Mouse (Mus musculus) liver, postnatal 0 days (tissue): Measurements from ENCODE around the gene Cntn5. TPM values are rescaled to one million over a fixed set of nuclear protein-coding genes. Genes with fewer than 3 reads are reported as not detected.

Source experiments
- ATAC-seq: fragments of 200-750 bp; cut with Nextera tagmentation; 2 replicates; pipeline ENCODE4 v1.8.0; 2017; ENCODE audit warnings: mild to moderate bottlenecking, moderate library complexity
- DNase-seq: peaks from one replicate; pipeline ENCODE4 v3.0.0-alpha.2; 2016
- H3K27ac ChIP-seq: fragments of 300-500 bp; sonication (generic); 2 replicates; pipeline ENCODE4 v1.5.1; 2014; ENCODE audit warnings: antibody characterized with exemption, moderate library complexity, mild to moderate bottlenecking, low read depth
- H3K27me3 ChIP-seq: fragments of 300-500 bp; sonication (generic); 2 replicates; pipeline ENCODE4 v1.6.1; 2014; ENCODE audit warnings: low read length, control low read depth, mixed read lengths; ENCODE audit not compliant: insufficient read depth
- H3K36me3 ChIP-seq: fragments of 300-500 bp; sonication (generic); replicated peaks from 2 replicates; pipeline ENCODE4 v1.6.1; 2014; ENCODE audit warnings: mild to moderate bottlenecking, control low read depth, low read length, moderate library complexity, mixed read lengths; ENCODE audit not compliant: insufficient read depth
- H3K4me1 ChIP-seq: fragments of 300-500 bp; sonication (generic); 2 replicates; pipeline ENCODE4 v1.6.1; 2014; ENCODE audit warnings: antibody characterized with exemption, mild to moderate bottlenecking, control low read depth; ENCODE audit not compliant: insufficient read depth
- H3K4me2 ChIP-seq: fragments of 300-500 bp; sonication (generic); 2 replicates; pipeline ENCODE4 v1.6.1; 2014; ENCODE audit warnings: low read depth, mild to moderate bottlenecking, low read length, moderate library complexity, mixed read lengths
- H3K4me3 ChIP-seq: fragments of 300-500 bp; sonication (generic); 2 replicates; pipeline ENCODE4 v1.5.1; 2014; ENCODE audit warnings: low read depth, low read length
- H3K9ac ChIP-seq: fragments of 300-500 bp; sonication (generic); replicated peaks from 2 replicates; pipeline ENCODE4 v1.6.1; 2014; ENCODE audit warnings: mild to moderate bottlenecking, moderate library complexity
- H3K9me3 ChIP-seq: fragments of 300-500 bp; sonication (generic); 2 replicates; pipeline ENCODE4 v1.6.1; 2016; ENCODE audit warnings: mild to moderate bottlenecking, control low read depth, low read length, mixed read lengths
- CTCF ChIP-seq: sonication (generic); IDR thresholded peaks from 2 replicates; pipeline ENCODE4 v1.5.1; 2016; ENCODE audit warnings: antibody characterized with exemption, low read depth
- EP300 ChIP-seq: IDR thresholded peaks from 2 replicates; pipeline ENCODE4 v1.6.1; 2016; ENCODE audit warnings: antibody characterized with exemption, low read depth, mild to moderate bottlenecking
- WGBS: fragments of 180-500 bp; shearing (Covaris S2); extraction: QIAGEN DNeasy Blood & Tissue Kit; methylation state at CpG from one replicate; pipeline ENCODE4 v1.1.7; 2014; ENCODE audit not compliant: insufficient replicate concordance; 5-methylcytosine and 5-hydroxymethylcytosine counted together
- polyA plus RNA-seq: library from polyadenylated mRNA; unstranded; fragments of >200 nt; fragmentation: Nextera tagmentation; extraction: Ambion mirVana; gene quantifications from 2 replicates; pipeline ENCODE4 v1.2.1, GENCODE M21; 2015

The Cntn5 gene
- polyA plus RNA-seq, 1 experiment from 2014 or later, result not detected

DNA sequence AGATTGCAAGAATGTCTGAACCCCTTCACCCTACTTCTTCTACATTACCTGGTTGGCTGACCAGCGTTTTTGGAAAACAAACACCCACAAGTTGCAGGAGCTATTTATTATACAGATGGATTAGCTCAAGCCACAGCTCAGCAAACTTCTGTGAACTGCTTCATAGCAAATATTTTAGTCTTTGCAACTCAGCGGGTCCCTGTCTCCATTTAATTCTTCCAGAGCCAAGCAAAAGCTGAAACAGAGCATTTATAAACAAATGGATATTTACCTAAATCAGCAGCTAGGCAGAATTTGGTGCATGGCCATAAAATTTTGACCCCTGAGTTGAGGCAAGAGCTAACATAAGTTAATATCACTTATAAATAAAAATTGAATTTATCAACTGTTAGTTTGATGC lies 921.4 kb downstream of the Cntn5 start:
- no peak for TF ChIP-seq CTCF
- no peak for TF ChIP-seq EP300
- DNase-seq (no peak), ATAC-seq (no peak)
- Histone ChIP-seq H3K4me1 (no peaks in the 10 kb centered on the region), H3K9ac (no peak overlapping the region), H3K4me3 (no peak overlapping the region), H3K27me3 (no peaks in the 10 kb centered on the region), H3K36me3 (no peaks in the 10 kb centered on the region), H3K9me3 (no peaks in the 10 kb centered on the region), H3K4me2 (no peak overlapping the region), H3K27ac (no peak overlapping the region)
- WGBS, result 60% methylated on average over 2 of the region's 2 CpGs

DNA sequence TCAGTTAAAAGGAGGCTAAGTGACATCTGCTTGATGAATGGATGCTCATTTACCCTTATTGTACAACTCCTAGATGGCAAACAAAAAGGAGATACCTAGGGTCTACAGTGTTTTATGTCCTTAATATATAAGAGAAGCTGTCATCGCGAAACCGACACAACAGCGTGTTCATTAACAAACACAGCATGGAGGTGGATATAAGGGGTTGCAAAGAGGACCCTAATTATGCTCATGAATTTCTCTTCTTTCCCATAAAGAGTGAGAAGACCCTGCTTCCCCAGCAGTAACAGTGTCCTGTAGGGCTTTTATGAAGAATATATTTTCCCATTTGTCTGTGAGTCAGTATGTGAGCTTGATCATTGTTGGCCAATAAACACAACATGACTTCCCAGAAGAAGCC lies 939.2 kb downstream of the Cntn5 start:
- Histone ChIP-seq H3K4me3 (no peak overlapping the region), H3K9ac (no peak overlapping the region), H3K4me1 (no peaks in the 10 kb centered on the region), H3K27me3 (no peaks in the 10 kb centered on the region), H3K36me3 (no peaks in the 10 kb centered on the region), H3K9me3 (no peaks in the 10 kb centered on the region), H3K4me2 (no peak overlapping the region), H3K27ac (no peak overlapping the region)
- 80% methylated on average over 4 of the region's 4 CpGs for WGBS
- TF ChIP-seq EP300 (no peak), CTCF (no peak)
- DNase-seq (no peak), ATAC-seq (no peak)

DNA sequence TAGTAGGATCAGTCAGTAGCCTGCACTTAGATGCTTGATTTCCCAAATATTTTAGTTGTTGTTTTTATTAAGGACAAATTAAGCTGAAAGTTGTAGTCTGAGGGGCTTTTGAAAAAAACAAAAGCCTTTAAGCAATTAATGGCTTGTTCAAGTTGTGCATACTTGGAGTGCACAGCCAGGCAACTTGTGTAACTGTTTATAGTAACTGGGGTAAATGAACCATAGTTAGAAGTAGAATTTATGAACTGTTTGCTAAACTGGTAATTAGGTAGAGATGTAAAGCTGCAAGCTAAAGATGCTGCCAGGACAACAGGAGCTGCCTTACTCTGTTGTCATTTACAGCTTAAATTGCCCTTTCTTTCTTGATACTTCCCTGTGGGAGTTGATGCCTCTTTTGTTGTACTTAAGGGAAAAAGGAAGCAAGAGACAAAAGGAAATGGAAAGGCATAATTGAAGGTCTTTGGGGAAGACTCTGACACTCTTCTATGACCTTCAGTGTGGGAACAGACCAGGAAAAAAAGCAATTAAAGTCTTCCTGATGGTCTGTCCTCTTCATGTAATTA lies 943.9 kb downstream of the Cntn5 start:
- no peak overlapping the region for H3K4me2 ChIP-seq
- no peaks in the 10 kb centered on the region for H3K36me3 ChIP-seq
- no peak for ATAC-seq
- no peak overlapping the region for H3K4me3 ChIP-seq
- no peak overlapping the region for H3K27ac ChIP-seq
- H3K4me1 ChIP-seq, result no peaks in the 10 kb centered on the region
- H3K9me3 ChIP-seq, result no peaks in the 10 kb centered on the region
- no peak for TF ChIP-seq CTCF
- no peak for TF ChIP-seq EP300
- H3K27me3 ChIP-seq, result no peaks in the 10 kb centered on the region
- no peak overlapping the region for H3K9ac ChIP-seq
- DNase-seq, result no peak

- no peak overlapping the region for H3K27ac ChIP-seq
- DNase-seq, result no peak
- 54% methylated on average over 3 of the region's 3 CpGs for WGBS
- no peak overlapping the region for H3K9ac ChIP-seq
- no peak overlapping the region for H3K4me2 ChIP-seq
- H3K9me3 ChIP-seq, result no peaks in the 10 kb centered on the region
- H3K36me3 ChIP-seq, result no peaks in the 10 kb centered on the region
- TF ChIP-seq EP300 (no peak), CTCF (no peak)
- H3K27me3 ChIP-seq, result no peaks in the 10 kb centered on the region
- H3K4me1 ChIP-seq, result no peaks in the 10 kb centered on the region
- ATAC-seq, result no peak
- H3K4me3 ChIP-seq, result no peak overlapping the region
These were observed 955.2 kb downstream of the Cntn5 start for GRCm38 (mm10) chr9:9949346-9949745.

GRCm38 (mm10) chr9:9944872-9945271 lies 959.7 kb downstream of the Cntn5 start:
- Histone ChIP-seq H3K4me2 (no peak overlapping the region), H3K4me1 (no peaks in the 10 kb centered on the region), H3K9me3 (no peaks in the 10 kb centered on the region), H3K27ac (no peak overlapping the region), H3K9ac (no peak overlapping the region), H3K36me3 (no peaks in the 10 kb centered on the region), H3K27me3 (no peaks in the 10 kb centered on the region), H3K4me3 (no peak overlapping the region)
- DNase-seq (no peak), ATAC-seq (no peak)
- TF ChIP-seq EP300 (no peak), CTCF (no peak)
- 56% methylated on average over 1 of the region's 1 CpGs for WGBS

- H3K36me3 ChIP-seq, result no peaks in the 10 kb centered on the region
- TF ChIP-seq EP300, result no peak
- no peaks in the 10 kb centered on the region for H3K4me1 ChIP-seq
- ATAC-seq, result no peak
- H3K4me2 ChIP-seq, result no peak overlapping the region
- H3K27ac ChIP-seq, result no peak overlapping the region
- no peaks in the 10 kb centered on the region for H3K9me3 ChIP-seq
- 77% methylated on average over 1 of the region's 1 CpGs for WGBS
- H3K4me3 ChIP-seq, result no peak overlapping the region
- no peak overlapping the region for H3K9ac ChIP-seq
- no peak for DNase-seq
- no peaks in the 10 kb centered on the region for H3K27me3 ChIP-seq
These were observed 966.8 kb downstream of the Cntn5 start for GRCm38 (mm10) chr9:9937444-9938436.
